Mouse (Mus musculus): Measurements from ENCODE around the gene Bri3.
"Not testable (repeated sequence)": the region's sequence is repeated elsewhere in the genome, so short reads cannot be mapped to it uniquely, and the experiment has no call there.

Bri3 gene

DNA sequence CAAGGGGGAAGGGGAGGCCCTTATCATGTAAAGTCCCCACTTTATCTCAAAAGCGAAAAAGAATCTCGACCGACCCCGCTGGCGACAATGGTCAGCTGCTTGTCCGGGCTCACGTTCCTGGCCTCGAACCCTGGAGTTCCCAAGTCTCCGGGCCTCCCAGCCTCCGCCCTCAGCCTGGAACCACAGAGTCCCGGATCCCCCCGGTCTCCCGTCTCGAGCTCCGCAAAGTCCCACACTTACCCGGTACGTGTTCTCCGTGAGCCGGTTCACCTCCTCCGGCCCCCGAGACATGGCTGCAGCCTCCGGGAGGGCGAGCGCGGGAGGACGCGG, 113.3 kb downstream of the Bri3 start:
- DNase-seq (ENCODE audit: extremely low read depth, low read depth), result no peak

DNA sequence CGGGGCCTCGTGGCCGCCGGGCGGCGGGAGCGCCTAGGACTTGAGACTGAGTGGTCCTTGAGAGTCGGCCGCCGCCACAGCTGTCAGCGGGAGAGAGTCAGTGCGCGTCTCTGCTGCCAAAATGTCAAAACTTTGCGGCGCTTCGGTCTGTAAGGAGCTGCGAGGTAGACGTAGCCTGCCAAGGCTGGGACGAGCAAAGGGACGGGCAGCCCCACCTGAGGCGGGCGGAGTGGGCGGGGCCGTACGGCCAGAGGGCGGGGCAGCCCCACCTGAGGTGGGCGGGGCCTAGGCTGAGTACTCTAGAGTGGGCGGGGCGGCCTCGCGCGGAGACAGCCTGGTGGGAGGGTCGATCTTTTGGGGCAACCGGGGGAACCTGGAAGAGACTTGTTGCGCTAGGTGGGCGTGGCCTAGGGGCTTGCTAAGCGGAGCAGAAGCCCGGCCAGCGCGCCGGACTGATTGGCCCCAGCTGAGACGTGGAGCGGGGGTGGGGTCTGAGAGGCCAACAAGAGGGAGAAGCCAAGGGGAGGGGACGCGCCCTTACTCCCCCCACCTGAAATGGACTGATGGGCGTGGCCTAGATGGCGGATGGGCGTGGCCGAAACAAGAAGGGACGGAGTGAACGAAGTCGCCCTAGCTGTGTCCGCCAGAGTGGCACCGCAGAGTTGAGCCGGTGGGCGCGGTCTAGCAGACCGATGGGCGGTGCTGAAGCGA, 113.8 kb downstream of the Bri3 start, which contains the start of gene Baiap2l1:
TSS of gene Baiap2l1 (minus strand) at position 232 of the 711 bp plus-strand sequence.
- no peak for DNase-seq (ENCODE audit: extremely low read depth, low read depth)

- no peak for DNase-seq (ENCODE audit: extremely low read depth, low read depth)
These were observed 114.3 kb downstream of the Bri3 start for GRCm38 (mm10) chr5:144358592-144358917.

- DNase-seq (ENCODE audit: extremely low read depth, low read depth), result no peak
These were observed 115.6 kb downstream of the Bri3 start for GRCm38 (mm10) chr5:144359886-144360285.

GRCm38 (mm10) chr5:144360346-144360745, 116.1 kb downstream of the Bri3 start:
- no peak for DNase-seq (ENCODE audit: extremely low read depth, low read depth)

GRCm38 (mm10) chr5:144364680-144365357, 120.6 kb downstream of the Bri3 start:
- DNase-seq (ENCODE audit: extremely low read depth, low read depth), result no peak

- not testable (repeated sequence) for DNase-seq (ENCODE audit: extremely low read depth, low read depth)
These were observed 122.3 kb downstream of the Bri3 start for GRCm38 (mm10) chr5:144366551-144366950.

DNA sequence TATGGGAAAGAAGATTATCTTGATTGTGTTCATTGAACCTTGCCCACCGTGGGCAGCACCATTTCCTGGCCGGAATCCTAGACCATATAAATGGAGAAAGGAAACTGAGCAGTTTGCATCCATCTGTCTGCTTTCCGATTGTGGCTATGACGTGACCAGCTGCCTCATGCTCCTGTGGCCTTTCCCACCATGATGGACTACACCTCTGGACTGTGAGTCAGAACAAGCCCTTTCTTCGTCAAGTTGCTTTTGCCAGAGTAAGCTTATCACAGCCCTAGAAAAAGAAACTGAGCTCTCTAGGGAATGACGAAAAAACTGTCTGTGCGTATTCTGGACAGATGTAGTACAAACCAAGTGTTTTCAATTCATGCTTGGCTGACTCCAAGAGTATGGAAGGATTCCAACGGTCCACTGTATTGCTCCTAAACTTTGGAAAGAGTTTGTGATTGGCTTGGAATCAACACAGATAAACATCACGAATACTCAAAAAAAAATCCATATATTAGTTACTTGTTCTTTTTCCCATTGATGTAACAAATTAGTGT, 124.5 kb downstream of the Bri3 start:
- no peak for DNase-seq (ENCODE audit: extremely low read depth, low read depth)

- DNase-seq (ENCODE audit: extremely low read depth, low read depth), result no peak
These were observed 126.7 kb downstream of the Bri3 start for GRCm38 (mm10) chr5:144370986-144371385.

- DNase-seq (ENCODE audit: extremely low read depth, low read depth), result no peak
These were observed 127.9 kb downstream of the Bri3 start for GRCm38 (mm10) chr5:144372177-144372576.

GRCm38 (mm10) chr5:144372885-144373284, 128.6 kb downstream of the Bri3 start:
- DNase-seq (ENCODE audit: extremely low read depth, low read depth), result no peak

DNA sequence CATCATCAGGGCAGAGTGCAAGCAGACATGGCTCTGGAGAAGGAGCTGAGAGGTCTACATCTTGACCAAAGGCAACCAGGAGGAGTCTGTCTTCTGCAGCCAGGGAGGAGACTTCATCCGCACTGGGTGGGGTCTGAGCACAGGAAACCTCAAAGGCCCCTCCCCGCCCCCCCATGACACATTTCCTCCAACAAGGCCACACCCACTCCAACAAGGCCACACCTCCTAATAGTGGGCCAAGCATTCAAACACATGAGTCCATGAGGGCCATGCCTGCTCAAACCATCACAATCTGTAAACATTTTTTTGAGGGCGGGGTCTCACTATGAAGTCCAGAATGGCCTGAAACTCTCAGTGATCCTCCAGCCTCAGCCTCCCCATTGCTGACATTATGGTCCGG, 135.2 kb downstream of the Bri3 start:
- DNase-seq (ENCODE audit: extremely low read depth, low read depth), result no peak

GRCm38 (mm10) chr5:144380689-144381088, 136.5 kb downstream of the Bri3 start:
- DNase-seq (ENCODE audit: extremely low read depth, low read depth), result no peak

DNA sequence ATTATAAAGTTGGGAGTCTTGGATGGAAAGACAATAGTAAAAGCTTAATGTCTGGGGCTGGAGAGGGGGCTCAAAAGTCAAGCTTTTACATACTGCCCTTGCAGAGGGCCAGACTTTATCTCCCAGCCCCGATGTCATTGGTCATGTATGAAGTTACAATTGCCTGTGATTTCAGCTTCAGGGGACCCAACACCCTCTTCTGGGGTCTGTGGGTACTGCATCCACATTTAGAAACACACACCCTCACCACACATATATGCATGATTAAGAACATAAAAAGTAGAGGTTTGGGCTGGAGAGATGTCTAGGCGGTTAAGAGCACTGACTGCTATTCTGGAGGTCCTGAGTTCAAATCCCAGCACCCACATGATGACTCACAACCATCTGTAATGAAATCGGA, 137.5 kb downstream of the Bri3 start:
- DNase-seq (ENCODE audit: extremely low read depth, low read depth), result no peak

DNA sequence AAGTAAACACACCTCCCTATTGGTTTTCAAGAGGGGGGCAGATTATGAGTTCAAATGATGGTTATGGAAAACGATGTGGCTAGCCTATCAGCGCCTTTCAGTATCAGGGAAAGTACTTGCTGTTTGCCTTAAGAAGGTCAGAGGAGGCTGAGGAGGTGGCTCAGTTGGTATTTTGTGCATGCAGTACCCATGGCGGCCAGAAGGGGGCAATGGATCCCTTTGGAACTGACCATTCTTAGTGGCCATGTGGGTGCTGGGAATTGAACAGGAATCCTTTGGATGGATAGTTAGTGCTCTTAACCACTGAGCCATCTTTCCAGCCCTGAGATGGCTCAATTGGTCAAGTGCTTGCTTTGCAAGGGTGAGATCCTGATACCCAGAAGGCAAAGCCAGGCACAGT, 139.7 kb downstream of the Bri3 start:
- DNase-seq (ENCODE audit: extremely low read depth, low read depth), result no peak

GRCm38 (mm10) chr5:144387851-144388250, 143.6 kb downstream of the Bri3 start:
- DNase-seq (ENCODE audit: extremely low read depth, low read depth), result no peak

- no peak for DNase-seq (ENCODE audit: extremely low read depth, low read depth)
These were observed 149.9 kb downstream of the Bri3 start for GRCm38 (mm10) chr5:144394142-144394541.

GRCm38 (mm10) chr5:144397566-144397965, 153.3 kb downstream of the Bri3 start:
- DNase-seq (ENCODE audit: extremely low read depth, low read depth), result no peak

DNA sequence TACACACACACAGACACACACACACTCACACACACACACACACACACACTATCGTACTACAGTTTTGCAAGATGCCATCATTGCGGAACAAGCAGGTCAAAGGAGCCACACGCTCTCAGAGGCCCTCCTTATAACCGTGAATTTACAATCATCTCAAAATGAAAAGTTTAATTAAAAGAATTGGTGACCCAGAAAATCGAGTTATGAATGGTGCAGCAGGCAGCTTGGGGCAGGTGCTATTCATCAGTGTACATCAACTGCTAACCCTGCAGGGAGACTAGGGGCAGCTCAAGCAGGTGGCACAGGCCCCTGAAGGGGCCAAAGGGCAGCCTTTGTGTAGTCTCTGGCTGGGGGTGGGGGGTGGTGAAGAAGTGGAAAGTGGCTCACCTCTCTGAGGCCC, 156.6 kb downstream of the Bri3 start:
- DNase-seq (ENCODE audit: extremely low read depth, low read depth), result no peak

- DNase-seq (ENCODE audit: extremely low read depth, low read depth), result no peak
These were observed 162.0 kb downstream of the Bri3 start for GRCm38 (mm10) chr5:144406256-144406655.

DNA sequence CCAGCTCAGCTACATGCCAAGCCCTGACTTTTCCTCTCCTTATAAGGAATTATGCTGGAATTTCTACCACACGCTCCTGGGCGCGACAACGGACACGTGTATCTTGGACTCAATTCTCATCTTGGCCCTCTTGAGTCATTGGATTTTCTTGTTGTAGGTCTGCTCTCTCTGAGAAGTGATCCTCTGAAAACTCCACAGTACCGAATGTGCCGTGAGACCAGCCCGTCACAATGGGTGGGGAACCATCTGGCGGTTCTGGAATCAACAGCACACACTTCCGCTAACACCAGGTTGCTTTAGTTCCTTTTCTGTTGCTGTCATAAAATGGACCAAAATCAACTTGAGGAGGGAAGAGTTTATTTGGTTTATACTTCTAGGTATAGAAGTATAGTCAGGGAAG, 166.4 kb downstream of the Bri3 start:
- no peak for DNase-seq (ENCODE audit: extremely low read depth, low read depth)

GRCm38 (mm10) chr5:144411702-144412101, 167.5 kb downstream of the Bri3 start:
- no peak for DNase-seq (ENCODE audit: extremely low read depth, low read depth)

- no peak for DNase-seq (ENCODE audit: extremely low read depth, low read depth)
These were observed 168.5 kb downstream of the Bri3 start for GRCm38 (mm10) chr5:144412781-144413180.

All from MEL-GATA-1-ER (cell line).